Mouse (Mus musculus): ENCODE measurements around the gene Lsamp. TPM values are rescaled to one million over a fixed set of nuclear protein-coding genes. Genes with fewer than 3 reads are reported as not detected.

Gene Lsamp
- polyA plus RNA-seq, 1 experiment = 0.36 TPM

DNA sequence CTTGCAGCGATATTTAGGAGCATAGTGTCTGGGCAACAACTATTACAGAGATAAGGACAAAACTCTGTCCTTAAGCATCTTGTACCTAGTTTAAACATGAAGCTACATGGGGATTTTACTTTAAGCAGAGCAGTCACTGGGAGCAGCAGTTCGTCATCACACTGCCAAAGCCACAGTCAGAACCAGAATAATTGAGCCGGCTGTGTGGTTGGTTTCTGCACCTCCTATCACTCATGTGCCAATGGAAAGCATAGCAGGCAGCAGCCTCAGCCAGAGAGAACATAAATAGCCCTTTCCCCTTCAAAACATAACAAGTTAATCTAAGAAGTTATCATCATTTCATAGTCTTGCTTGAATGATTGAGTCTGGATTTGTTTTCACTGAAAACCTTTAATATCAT is 2075.8 kb downstream of the Lsamp start:
- H3K4me1 ChIP-seq (ENCODE audit: control insufficient read depth, insufficient read depth, insufficient read length, low read length) = no peaks in the 10 kb centered on the region
- no peak overlapping the region for H3K4me3 ChIP-seq (ENCODE audit: insufficient read depth, low read depth, low read length)
- no peak overlapping the region for H3K27ac ChIP-seq (replicated peaks; ENCODE audit: low read depth, low read length)

DNA sequence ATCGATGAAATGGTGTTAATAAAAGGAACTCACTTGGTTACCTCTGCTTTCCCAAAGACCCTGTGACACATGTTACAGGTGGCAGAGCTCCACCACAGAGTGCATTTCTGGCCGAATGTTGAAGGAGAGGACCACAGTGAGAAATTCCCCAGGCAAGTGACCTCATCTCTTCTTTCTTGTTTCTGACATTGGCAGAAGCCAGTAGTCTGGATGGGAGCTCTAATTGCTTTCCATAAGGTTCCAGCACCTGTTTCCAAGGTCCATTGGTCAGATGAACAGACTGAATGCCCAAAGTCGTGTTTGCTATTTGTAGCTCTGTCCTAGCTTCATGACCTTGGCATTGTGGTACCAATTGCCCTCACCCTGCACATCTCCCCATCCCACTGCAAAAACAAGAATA is 2090.2 kb downstream of the Lsamp start:
- Histone ChIP-seq H3K27ac (replicated peaks; ENCODE audit: low read depth, low read length) (no peak overlapping the region), H3K4me3 (ENCODE audit: insufficient read depth, low read depth, low read length) (no peak overlapping the region), H3K4me1 (ENCODE audit: control insufficient read depth, insufficient read depth, insufficient read length, low read length) (no peaks in the 10 kb centered on the region)

DNA sequence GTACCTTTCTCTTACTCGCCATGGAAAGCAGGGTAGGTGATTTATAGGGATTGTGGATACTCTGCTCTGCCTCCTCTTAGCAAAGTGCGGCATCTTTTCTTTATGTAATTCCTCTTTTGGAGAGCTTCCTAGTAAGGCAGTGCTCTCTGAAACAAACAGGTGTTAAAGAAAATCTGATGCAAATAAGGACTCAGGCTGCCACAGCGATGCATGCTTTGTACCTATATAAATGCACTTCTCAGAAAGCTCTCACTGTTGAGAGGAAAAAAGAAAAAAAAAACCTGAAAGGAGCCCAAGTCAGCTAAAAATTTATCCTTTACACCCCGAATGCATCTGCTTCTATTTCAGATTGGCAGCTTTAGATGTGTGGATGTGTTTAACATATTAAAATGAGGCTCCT is 2095.4 kb downstream of the Lsamp start:
- no peak overlapping the region for H3K27ac ChIP-seq (replicated peaks; ENCODE audit: low read depth, low read length)
- no peak overlapping the region for H3K4me3 ChIP-seq (ENCODE audit: insufficient read depth, low read depth, low read length)
- H3K4me1 ChIP-seq (ENCODE audit: control insufficient read depth, insufficient read depth, insufficient read length, low read length) = no peaks in the 10 kb centered on the region

DNA sequence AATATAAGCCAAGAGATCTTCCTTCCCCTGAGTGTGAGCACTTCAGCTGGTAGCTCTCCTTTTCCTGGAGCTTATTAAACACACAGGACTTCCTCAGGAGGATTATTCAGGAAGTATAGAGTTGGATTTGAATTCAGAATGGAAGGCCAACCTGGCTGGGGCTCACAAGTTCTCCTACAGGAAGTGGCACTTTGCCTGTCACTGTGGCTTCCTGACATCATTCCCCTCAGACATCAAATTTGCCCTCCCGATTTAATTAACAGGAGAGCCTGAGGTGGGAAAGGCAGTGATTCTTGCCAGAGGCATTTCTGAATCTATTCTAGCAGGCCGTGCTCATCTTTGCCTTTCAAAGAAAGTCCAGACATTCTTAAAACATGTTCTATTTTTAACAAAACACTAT is 2097.4 kb downstream of the Lsamp start:
- Histone ChIP-seq H3K27ac (replicated peaks; ENCODE audit: low read depth, low read length) (no peak overlapping the region), H3K4me3 (ENCODE audit: insufficient read depth, low read depth, low read length) (no peak overlapping the region), H3K4me1 (ENCODE audit: control insufficient read depth, insufficient read depth, insufficient read length, low read length) (no peaks in the 10 kb centered on the region)

DNA sequence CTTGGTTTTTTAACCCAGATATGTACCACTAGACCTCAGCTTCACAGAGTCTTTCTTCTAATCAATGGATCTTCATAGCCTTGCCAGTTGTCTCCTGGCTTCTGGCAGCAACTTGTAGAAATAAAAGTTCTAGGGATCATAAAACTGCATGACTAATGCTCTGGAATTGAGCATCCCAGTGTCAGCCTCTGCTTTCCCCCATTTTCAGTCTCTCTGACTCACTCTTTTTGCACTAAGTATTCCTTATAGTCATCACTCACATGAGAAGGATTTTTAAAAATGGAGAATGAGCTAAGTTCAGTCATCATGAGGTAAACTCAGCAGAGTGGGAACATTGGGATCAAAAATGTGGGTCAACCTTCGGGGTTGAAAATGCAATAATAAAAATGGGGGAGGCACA is 2113.3 kb downstream of the Lsamp start:
- H3K27ac ChIP-seq (replicated peaks; ENCODE audit: low read depth, low read length) = no peak overlapping the region
- no peak overlapping the region for H3K4me3 ChIP-seq (ENCODE audit: insufficient read depth, low read depth, low read length)
- H3K4me1 ChIP-seq (ENCODE audit: control insufficient read depth, insufficient read depth, insufficient read length, low read length) = no peaks in the 10 kb centered on the region

DNA sequence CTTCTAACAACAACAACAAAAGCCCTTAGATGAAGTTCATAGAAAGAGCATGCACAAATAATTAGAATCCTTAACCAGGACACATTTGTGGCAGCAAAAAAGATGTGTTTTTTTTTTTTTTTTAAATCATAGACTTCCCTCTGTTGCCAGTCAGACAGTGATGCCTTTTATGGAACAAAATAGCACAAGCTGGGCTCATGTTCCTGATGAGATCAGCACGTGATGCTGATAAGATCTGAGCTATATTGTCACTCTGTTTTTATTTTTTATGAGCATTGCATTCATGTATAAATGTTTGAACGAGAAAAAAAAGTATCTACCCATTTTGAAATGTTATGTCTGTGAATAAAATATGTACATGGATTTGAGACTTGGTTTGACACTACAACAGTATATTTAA is 2118.0 kb downstream of the Lsamp start:
- H3K27ac ChIP-seq (replicated peaks; ENCODE audit: low read depth, low read length) = no peak overlapping the region
- H3K4me1 ChIP-seq (ENCODE audit: control insufficient read depth, insufficient read depth, insufficient read length, low read length) = no peaks in the 10 kb centered on the region
- H3K4me3 ChIP-seq (ENCODE audit: insufficient read depth, low read depth, low read length) = no peak overlapping the region

DNA sequence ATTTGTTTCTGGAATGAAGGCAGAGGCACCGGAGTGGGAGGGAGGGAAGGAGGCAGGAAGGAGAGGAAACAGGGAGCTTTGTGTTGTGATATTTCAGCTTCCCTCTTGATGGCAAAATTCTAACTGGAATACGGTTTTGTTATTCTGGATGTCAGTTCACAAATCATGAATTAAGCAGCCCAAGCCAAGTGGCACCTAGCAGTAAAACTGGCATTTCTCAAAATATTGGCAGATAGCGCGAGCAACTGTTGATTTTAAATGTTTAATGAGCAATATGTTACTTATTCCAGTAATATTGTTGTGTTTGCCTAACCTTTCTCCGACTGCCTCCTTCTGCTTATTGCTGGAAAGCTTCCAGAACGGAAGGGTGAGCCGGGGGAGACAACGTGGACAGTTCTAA is 2118.5 kb downstream of the Lsamp start:
- H3K4me1 ChIP-seq (ENCODE audit: control insufficient read depth, insufficient read depth, insufficient read length, low read length) = no peaks in the 10 kb centered on the region
- no peak overlapping the region for H3K27ac ChIP-seq (replicated peaks; ENCODE audit: low read depth, low read length)
- H3K4me3 ChIP-seq (ENCODE audit: insufficient read depth, low read depth, low read length) = no peak overlapping the region

DNA sequence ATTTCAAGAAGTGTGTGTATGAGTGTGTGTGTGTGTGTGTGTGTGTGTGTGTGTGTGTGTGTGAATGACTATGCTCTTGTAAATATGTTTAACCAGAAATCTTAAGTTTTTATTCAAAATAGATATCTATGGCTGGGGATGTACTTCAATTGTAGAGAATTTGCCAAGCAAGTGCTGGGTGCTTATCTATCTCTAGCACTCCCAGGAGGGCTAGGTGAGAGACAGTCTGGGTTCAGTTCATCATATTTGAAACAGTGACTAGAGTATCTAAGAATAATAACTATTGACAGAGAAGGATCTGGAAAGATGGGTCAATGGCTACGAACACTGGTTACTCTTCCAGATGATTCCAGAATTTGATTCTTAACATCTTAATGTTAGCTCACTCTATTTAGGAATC is 2128.1 kb downstream of the Lsamp start:
- H3K27ac ChIP-seq (replicated peaks; ENCODE audit: low read depth, low read length) = no peak overlapping the region
- no peaks in the 10 kb centered on the region for H3K4me1 ChIP-seq (ENCODE audit: control insufficient read depth, insufficient read depth, insufficient read length, low read length)
- H3K4me3 ChIP-seq (ENCODE audit: insufficient read depth, low read depth, low read length) = no peak overlapping the region

DNA sequence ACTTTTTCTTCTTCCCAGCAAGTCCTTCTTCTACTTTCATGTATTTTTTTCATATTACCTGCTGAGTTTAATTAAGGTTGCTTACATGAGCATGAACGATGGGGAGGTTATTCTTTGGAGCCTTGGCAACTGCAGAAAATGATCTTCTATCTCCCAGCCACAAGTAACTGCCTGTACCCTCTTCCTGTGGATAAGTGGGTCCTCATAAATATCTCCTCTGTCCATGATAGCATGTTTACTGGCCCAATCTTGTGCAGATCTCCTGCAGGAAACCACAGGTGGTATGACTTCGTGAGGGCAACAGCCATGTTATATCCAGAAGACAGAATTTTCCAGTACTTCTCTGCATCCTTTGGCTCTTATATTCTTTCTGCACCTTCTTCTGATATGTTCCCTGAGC is 2129.1 kb downstream of the Lsamp start:
- no peaks in the 10 kb centered on the region for H3K4me1 ChIP-seq (ENCODE audit: control insufficient read depth, insufficient read depth, insufficient read length, low read length)
- no peak overlapping the region for H3K4me3 ChIP-seq (ENCODE audit: insufficient read depth, low read depth, low read length)
- no peak overlapping the region for H3K27ac ChIP-seq (replicated peaks; ENCODE audit: low read depth, low read length)

DNA sequence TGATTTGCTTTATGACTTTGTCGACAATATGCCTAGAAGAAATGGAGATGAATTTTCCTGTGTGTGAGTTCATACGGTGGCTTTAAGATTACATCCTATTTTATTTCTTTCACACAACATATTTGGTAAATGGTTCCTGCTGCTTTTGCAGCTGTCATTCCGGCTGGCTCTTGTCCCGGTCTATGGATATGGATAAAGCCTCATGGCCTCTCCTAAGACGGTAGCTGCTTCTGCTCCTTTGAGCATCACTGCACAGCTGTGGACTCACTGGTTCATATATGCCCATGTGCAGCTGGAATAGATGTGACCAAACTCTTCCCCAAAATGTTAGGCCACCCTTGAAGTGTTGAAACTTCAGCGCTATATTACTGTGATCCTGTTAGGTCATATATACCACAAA is 2137.6 kb downstream of the Lsamp start:
- no peaks in the 10 kb centered on the region for H3K4me1 ChIP-seq (ENCODE audit: control insufficient read depth, insufficient read depth, insufficient read length, low read length)
- H3K4me3 ChIP-seq (ENCODE audit: insufficient read depth, low read depth, low read length) = no peak overlapping the region
- no peak overlapping the region for H3K27ac ChIP-seq (replicated peaks; ENCODE audit: low read depth, low read length)

DNA sequence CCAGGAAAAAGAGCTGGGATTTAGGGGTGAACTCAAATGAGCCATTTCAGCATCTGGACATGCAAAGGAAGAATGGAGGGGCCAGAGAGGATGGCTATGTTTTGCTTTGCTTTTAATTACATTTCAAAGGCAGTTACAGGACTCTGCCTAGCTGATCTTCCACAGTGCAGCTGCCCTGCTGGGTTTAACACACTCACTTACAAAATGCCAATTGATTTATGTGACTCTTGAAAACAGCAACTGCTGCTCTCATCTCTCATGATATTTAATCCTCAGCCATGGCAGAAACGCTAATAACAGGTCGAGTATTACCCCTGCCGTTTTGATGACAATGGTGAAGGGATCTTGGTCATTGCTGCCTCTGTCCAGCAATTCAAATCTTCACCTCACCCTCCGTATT is 2139.7 kb downstream of the Lsamp start:
- Histone ChIP-seq H3K27ac (replicated peaks; ENCODE audit: low read depth, low read length) (no peak overlapping the region), H3K4me3 (ENCODE audit: insufficient read depth, low read depth, low read length) (no peak overlapping the region), H3K4me1 (ENCODE audit: control insufficient read depth, insufficient read depth, insufficient read length, low read length) (no peaks in the 10 kb centered on the region)

DNA sequence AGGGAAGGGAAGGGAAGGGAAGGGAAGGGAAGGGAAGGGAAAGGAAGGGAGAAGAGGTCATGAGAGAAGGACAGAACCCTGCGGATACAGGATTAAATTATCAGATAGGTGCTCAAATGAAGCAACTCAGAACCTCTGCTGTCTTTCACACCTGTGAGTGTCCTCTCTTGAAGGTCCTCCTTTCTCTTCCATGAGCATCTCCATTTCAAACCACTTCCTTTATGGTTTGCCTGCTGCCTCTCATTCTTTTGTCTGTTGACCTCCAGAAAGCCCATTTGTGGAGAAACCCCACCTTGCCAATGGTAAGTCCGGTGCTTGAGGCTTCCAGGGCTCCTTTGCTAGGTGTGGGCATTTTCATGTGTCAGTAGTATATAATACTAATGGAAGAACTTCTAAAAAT is 2141.9 kb downstream of the Lsamp start:
- H3K4me1 ChIP-seq (ENCODE audit: control insufficient read depth, insufficient read depth, insufficient read length, low read length) = no peaks in the 10 kb centered on the region
- no peak overlapping the region for H3K27ac ChIP-seq (replicated peaks; ENCODE audit: low read depth, low read length)
- no peak overlapping the region for H3K4me3 ChIP-seq (ENCODE audit: insufficient read depth, low read depth, low read length)

DNA sequence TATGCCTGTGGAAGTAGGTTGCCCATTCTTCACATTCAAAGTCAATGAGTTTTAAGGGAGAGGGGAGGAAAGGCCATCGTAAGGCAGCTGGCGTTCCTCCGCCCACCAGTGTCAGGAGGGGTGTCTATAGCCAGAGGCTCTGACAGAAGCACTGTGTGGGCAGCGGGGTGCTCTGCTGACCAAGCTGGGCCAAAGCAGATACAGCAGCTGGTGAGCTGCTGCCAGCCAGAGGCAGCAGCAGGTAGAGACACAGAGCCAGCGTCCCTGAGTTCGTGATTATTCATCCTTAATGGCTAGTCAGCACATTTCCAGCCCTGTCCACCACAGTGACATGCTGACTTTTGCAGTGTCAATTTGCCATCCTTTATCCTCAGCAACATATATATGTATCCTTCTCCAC is 2163.0 kb downstream of the Lsamp start:
- no peaks in the 10 kb centered on the region for H3K4me1 ChIP-seq (ENCODE audit: control insufficient read depth, insufficient read depth, insufficient read length, low read length)
- no peak overlapping the region for H3K4me3 ChIP-seq (ENCODE audit: insufficient read depth, low read depth, low read length)
- no peak overlapping the region for H3K27ac ChIP-seq (replicated peaks; ENCODE audit: low read depth, low read length)

DNA sequence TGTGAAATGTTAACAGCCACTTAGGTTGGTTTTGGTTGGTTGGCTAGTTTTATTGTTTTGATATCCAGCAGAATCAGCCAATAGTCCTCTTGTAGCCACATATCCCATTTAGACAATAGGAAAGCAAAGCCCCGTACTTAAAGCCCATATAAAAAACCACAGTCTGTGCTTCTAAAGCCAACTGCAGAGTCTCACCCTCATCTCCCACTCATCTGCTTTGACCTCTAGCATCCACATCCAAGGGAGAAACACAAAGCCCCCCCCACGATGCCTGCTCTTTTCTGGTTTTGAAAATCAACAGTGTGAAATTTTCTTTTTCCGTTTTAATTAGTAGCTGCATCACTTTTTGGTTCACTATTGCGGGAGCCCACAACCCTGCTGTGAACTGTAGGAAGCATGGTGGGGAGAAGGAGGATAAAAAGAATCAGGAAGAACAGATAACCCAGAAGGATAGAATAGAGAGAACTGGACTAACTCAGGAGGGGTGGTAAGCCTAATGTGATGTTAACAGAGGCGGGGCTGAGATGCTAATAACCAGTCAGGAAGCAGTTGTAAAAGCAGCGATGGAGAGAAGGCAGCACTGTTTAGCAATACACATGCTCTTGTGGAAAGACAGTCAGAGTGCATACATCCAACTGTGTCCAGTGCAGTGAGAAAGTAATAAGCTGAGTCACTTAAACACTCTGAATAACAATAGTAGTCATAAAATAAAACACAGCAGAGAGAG is 2165.2 kb downstream of the Lsamp start:
- Histone ChIP-seq H3K4me1 (ENCODE audit: control insufficient read depth, insufficient read depth, insufficient read length, low read length) (no peaks in the 10 kb centered on the region), H3K27ac (replicated peaks; ENCODE audit: low read depth, low read length) (no peak overlapping the region), H3K4me3 (ENCODE audit: insufficient read depth, low read depth, low read length) (no peak overlapping the region)

DNA sequence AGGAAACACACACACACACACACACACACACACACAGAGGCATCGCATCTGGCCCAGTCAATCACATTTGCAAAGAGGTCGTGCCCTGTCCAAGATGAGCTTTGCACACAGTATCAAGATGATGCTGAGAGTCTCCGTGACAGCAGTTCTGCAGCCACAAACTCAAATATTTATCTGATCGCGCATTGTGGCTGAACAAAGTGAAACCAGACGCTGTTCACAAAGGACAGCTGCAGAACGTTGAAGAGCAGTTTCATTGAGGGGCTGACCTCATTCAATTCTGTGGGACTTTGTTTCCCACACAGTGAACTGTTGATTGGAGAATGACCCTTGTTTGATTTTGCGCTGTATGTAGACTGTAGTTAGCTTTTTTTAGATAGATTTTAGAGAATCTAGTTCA is 2168.5 kb downstream of the Lsamp start:
- H3K4me1 ChIP-seq (ENCODE audit: control insufficient read depth, insufficient read depth, insufficient read length, low read length) = no peaks in the 10 kb centered on the region
- no peak overlapping the region for H3K4me3 ChIP-seq (ENCODE audit: insufficient read depth, low read depth, low read length)
- H3K27ac ChIP-seq (replicated peaks; ENCODE audit: low read depth, low read length) = no peak overlapping the region

DNA sequence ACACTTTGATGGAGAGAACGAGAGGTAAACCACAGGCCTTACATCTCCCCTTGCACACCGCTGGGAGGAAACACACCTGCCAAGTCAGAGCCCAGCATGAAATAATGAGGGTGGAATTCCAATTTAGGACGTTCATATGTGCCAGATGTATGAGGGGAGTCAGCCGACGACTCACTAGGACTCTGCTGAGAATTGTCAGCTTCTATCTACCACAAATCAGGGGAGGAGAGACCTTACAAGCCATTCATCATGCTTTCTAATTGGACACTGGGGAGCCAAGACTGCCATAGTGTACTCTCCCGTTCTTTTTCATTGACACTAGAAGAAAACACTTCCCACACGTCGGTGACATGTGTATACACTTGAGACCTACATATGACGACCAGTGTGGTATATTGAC is 2173.7 kb downstream of the Lsamp start:
- no peak overlapping the region for H3K27ac ChIP-seq (replicated peaks; ENCODE audit: low read depth, low read length)
- H3K4me3 ChIP-seq (ENCODE audit: insufficient read depth, low read depth, low read length) = no peak overlapping the region
- no peaks in the 10 kb centered on the region for H3K4me1 ChIP-seq (ENCODE audit: control insufficient read depth, insufficient read depth, insufficient read length, low read length)

DNA sequence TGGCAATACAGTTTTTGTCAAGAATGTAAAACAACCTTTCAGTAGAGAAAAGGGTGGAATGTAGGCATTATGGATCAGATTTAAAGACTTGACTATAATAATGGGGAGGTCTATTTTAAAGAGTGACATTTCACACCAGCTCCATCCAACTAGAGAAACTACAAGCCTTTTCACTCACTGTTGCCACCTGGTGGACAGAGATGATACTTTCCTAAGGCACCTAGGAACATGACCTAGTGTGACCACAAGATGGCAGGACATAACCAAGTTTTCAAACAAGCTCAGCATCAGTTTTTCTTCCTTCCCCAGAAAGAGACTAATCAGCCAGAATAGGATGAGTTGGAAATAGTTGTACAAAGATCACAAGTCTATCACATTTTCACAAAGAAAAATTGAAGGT is 2180.8 kb downstream of the Lsamp start:
- Histone ChIP-seq H3K27ac (replicated peaks; ENCODE audit: low read depth, low read length) (no peak overlapping the region), H3K4me1 (ENCODE audit: control insufficient read depth, insufficient read depth, insufficient read length, low read length) (no peaks in the 10 kb centered on the region), H3K4me3 (ENCODE audit: insufficient read depth, low read depth, low read length) (no peak overlapping the region)
